Mouse (Mus musculus): ENCODE data around the gene Zfp207.
"Not testable (repeated sequence)": the region's sequence is repeated elsewhere in the genome, so short reads cannot be mapped to it uniquely, and the experiment has no call there.

The Zfp207 gene

GRCm38 (mm10) chr11:80383019-80383625, at the start of gene Zfp207:
Gene Zfp207, plus strand, starts transcription at chr11:80383279.
- DNase-seq = peak; percentile 99

DNA sequence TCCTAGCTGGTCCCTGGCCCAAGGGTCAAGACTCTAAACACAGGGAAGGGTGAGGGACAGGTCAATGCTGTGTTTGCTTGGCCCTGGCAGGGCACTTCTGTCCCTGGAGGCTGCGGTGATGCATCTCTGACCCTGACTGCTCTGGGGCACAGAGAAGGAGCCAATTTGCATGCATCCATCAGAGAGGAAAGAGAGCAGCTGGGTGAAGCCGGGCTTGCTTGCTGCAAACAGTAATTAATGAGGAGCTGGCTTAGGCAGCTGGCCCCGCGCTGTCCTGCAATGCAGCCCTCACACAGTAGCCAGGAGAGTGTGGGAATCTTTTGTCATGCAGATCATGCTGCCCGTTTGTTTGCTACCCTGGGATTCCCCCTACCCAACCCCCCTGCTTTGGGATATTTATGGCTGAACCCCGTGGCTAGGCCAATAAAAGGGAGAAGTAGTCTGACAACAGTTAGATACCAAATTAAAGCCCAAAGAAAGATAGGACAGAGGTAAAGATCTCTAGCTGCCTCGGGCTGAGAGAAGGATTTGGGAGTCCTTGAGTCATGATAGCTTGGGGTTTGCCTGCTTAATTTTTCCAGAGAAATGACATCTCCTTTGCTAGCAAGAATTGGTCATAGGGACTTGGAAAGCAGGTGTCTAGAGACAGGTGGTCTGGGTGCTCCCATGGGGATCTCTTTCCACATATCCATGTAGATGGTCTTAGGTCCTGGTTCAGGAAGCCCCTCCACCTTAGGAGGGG, 47.3 kb upstream of the Zfp207 start:
- DNase-seq = no peak

DNA sequence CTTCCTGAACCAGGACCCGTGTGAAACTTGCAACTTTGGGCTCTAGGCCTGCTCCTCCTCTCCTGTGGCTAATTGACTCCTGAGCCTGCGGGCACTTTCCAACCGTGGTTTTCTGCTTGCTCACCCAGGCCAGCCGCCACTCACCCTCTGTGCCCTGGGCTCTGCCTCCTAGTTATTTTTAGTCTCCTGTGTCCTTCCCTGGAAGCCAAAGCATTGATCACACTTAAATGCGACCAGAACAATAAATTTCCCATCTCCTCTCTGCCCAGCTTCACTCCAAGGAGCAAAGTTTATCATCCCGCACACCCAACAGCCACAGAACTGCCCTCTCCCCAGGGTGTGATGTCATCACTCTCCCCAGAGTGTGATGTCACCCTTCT, 46.7 kb upstream of the Zfp207 start:
- DNase-seq = no peak

DNA sequence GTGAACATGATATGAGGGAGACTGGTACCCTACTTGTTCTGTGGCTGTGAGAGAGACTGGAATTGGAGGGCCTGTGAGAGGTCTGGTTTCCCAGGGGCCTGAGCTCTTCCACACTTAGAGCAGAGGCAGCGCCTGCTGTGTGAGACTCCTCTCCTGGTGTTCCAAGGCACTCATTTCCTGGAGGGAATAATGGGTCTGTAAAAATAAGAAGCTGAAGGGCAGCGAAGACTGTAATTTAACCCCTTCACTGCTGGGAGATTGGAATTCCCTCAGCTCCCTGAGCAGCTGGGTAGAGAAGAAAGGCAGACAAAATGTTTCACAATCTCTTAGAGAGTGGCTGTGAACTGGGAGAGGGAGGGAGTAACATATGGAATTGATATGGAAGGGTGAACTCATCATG, 40.6 kb upstream of the Zfp207 start:
- no peak for DNase-seq

GRCm38 (mm10) chr11:80351832-80352430, 31.1 kb upstream of the Zfp207 start:
- peak; percentile 86 for DNase-seq

- no peak for DNase-seq
Observed at GRCm38 (mm10) chr11:80354832-80355231, 28.2 kb upstream of the Zfp207 start.

DNA sequence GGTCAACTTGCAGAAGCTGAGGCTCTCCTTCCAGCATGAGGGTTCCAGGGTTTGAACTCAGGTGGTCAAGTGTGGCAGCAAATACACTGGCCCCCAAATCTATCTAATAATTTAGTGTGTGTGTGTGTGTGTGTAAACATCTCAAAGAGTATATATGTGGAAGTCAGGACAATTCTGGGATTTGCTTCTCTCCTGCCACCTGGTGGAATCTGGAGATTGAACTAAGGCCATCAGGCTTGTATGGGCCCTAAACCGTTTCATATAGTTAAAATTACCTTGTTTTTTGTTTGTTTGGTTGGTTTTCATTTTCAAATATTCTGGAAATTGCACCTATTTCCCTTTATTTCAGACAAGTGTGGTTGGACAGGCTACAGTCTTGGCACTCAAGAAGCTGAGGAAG, 14.1 kb upstream of the Zfp207 start:
- no peak for DNase-seq

GRCm38 (mm10) chr11:80376651-80377050, 6.4 kb upstream of the Zfp207 start:
- DNase-seq = no peak

- peak; percentile 86 for DNase-seq
Observed at GRCm38 (mm10) chr11:80377712-80378451, 5.2 kb upstream of the Zfp207 start, which contains the start of gene 5730455P16Rik. Gene 5730455P16Rik, minus strand, starts transcription at chr11:80378034.

DNA sequence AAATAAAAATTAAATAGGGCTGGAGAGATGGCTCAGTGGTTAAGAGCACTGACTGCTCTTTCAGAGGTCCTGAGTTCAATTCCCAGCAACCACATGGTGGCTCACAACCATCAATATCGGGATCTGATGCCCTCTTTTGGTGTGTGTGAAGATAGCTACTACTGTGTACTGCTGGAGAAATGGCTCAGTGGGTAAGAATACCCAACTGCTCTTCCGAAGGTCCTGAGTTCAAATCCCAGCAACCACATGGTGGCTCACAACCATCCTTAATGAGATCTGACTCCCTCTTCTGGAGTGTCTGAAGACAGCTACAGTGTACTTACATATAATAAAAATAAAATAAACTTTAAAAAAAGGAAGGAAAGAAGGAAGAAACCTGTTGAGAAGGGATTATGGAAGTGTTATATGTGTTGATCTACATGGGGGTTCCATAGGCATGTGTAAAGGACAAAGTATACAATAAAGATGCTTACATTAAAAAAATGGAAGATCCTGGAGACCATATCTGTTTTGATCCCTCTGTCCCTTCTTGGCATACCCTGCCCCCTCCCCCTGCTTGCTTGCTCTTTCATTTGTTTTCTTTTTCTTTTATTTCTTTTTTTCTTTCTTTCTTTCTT, 4.5 kb upstream of the Zfp207 start:
- DNase-seq = not testable (repeated sequence)

- DNase-seq = not testable (repeated sequence)
Observed at GRCm38 (mm10) chr11:80379184-80379583, 3.9 kb upstream of the Zfp207 start.

DNA sequence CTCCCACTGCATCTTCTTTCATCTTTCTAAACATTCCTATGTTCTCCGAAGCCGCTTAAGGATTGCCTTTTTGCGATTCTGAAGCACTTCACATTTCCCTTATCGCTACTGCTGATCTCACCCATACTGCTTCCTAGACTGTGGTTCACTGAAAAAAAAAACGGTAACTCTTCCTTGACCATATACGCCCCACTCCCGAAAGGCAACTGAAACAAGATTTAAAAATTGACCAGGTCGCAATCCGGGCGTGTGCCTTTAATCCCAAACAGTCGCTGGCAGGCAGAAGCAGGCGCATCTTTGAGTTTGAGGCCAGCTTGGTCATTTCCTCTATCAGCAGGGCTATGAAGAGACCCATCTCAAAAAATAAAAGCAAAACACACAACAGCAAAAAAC, 457 bp upstream of the Zfp207 start:
- no peak for DNase-seq

DNA sequence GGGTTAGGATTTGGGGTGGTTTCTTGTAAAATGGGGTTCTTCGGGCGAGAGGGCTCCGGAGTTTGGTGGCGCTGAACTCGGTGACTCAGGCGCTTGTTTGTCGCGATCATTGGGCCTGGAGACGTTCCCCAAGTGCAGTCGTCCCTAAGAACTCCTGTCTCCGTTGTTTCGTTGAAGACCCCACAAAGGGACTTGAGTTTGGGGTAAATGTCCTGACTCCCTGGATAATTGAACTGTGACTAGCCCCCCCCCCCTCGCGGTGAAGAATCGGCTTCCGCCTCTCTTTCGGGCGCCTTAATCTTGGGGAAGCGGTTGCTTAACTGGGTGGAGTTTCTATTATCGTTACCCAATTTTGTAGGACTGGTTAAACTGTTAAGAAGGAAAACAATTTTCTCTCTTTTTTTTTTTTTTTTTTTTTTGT, 557 bp downstream of the Zfp207 start:
- no peak for DNase-seq

- DNase-seq = no peak
Observed at GRCm38 (mm10) chr11:80384461-80384860, 1.4 kb downstream of the Zfp207 start.

DNA sequence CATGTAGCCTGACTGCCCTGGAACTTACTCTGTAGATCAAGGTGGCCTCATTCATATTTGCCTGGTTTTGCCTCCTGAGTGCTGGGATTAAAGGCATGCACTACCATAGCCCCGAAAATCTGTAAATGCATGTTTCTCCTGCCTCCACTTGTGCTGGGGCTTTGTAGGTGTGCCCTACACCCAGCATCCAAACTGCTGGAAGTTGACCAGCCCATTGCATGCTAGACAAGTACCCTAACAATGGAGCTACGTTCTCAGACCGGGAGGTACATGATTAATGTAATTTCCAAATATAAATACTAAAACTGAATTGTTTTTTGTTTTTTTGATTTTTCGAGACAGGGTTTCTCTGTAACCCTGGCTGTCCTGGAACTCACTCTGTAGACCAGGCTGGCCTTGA, 2.0 kb downstream of the Zfp207 start:
- no peak for DNase-seq

DNA sequence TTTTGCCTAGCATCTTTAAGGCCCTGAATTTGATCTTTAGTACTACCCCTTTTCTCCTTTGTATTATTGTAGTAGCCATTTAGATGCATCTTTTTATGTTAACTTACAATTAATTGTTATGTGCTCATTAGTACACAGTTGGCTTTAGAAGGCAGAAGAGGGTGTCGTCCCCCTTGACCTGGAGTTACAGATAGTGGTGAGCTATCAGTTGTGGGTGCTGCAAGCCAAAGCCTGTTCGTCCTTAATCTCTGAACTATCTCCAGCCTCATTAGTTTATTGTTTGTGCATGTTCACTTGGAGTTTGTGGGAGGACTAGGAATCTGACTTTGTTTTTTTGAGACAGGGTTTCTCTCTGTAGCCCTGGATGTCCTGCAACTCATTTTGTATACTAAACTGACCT, 3.7 kb downstream of the Zfp207 start:
- no peak for DNase-seq

- DNase-seq = no peak
Observed at GRCm38 (mm10) chr11:80389885-80390284, 6.8 kb downstream of the Zfp207 start.

GRCm38 (mm10) chr11:80391407-80392120, 8.5 kb downstream of the Zfp207 start:
- no peak for DNase-seq

GRCm38 (mm10) chr11:80395930-80396329, 12.9 kb downstream of the Zfp207 start:
- no peak for DNase-seq

GRCm38 (mm10) chr11:80396617-80397016, 13.5 kb downstream of the Zfp207 start:
- no peak for DNase-seq

DNA sequence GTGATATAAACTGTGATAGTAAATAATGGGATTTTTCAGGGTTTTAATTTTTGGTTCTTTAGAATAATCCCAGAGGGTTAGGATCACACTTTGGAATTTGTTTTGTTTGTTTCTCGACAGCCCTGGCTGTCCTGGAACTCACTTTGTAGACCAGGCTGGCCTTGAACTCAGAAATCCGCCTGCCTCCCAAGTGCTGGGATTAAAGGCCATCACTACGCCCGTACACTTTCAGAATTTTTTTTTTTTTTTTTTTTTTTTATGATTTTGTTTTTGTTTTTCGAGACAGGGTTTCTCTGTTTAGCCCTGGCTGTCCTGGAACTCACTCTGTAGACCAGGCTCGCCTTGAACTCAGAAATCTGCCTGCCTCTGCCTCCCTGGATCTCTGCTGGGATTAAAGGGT, 24.8 kb downstream of the Zfp207 start:
- not testable (repeated sequence) for DNase-seq

GRCm38 (mm10) chr11:80410377-80410776, 27.3 kb downstream of the Zfp207 start:
- DNase-seq = no peak

Data from kidney, adult 18-20 months (tissue).